Mouse (Mus musculus) heart, embryonic 10.5 days (tissue): ENCODE results near the gene Gm49361. TPM values are rescaled to one million over a fixed set of nuclear protein-coding genes. Genes with fewer than 3 reads are reported as not detected.
"Not testable (repeated sequence)": the region's sequence is repeated elsewhere in the genome, so short reads cannot be mapped to it uniquely, and the experiment has no call there.

Experiments
- DNase-seq: peaks from one replicate; pipeline ENCODE4 v3.0.0-alpha.2; 2017; ENCODE audit warnings: low spot score
- H3K27ac ChIP-seq: fragments of 300-500 bp; sonication (generic); 2 replicates; pipeline ENCODE4 v1.5.1; 2016; ENCODE audit warnings: mild to moderate bottlenecking
- H3K27me3 ChIP-seq: fragments of 300-500 bp; sonication (generic); 2 replicates; pipeline ENCODE4 v1.6.1; 2016; ENCODE audit warnings: mild to moderate bottlenecking; ENCODE audit not compliant: poor library complexity, insufficient read depth, severe bottlenecking
- H3K36me3 ChIP-seq: fragments of 300-500 bp; sonication (generic); 2 replicates; pipeline ENCODE4 v1.6.1; 2016; ENCODE audit warnings: mild to moderate bottlenecking, moderate library complexity
- H3K4me1 ChIP-seq: fragments of 300-500 bp; sonication (generic); 2 replicates; pipeline ENCODE4 v1.6.1; 2016; ENCODE audit warnings: mild to moderate bottlenecking
- H3K4me3 ChIP-seq: fragments of 300-500 bp; sonication (generic); 2 replicates; pipeline ENCODE4 v1.5.1; 2016; ENCODE audit warnings: mild to moderate bottlenecking, moderate library complexity
- H3K9me3 ChIP-seq: fragments of 300-500 bp; sonication (generic); 2 replicates; pipeline ENCODE4 v1.6.1; 2016; ENCODE audit warnings: mild to moderate bottlenecking, moderate library complexity
- WGBS: fragments of 180-500 bp; shearing (Covaris S2); methylation state at CpG from one replicate; pipeline ENCODE4 v1.1.7; 2016; 5-methylcytosine and 5-hydroxymethylcytosine counted together
- polyA plus RNA-seq: library from polyadenylated mRNA; unstranded; fragments of >200 nt; fragmentation: Nextera tagmentation; extraction: Ambion mirVana; gene quantifications from 2 replicates; pipeline ENCODE4 v1.2.1, GENCODE M21; 2016

The Gm49361 gene
- polyA plus RNA-seq, 1 experiment from 2014 or later, result not detected

- not testable (repeated sequence) for H3K36me3 ChIP-seq, H3K9me3 ChIP-seq, DNase-seq, H3K27ac ChIP-seq, H3K4me3 ChIP-seq, H3K27me3 ChIP-seq
- H3K4me1 ChIP-seq, result peaks cover 40% of the 10 kb centered on the region
Measured at GRCm38 (mm10) chr14:57751006-57751405, 5.1 kb upstream of the Gm49361 start.

DNA sequence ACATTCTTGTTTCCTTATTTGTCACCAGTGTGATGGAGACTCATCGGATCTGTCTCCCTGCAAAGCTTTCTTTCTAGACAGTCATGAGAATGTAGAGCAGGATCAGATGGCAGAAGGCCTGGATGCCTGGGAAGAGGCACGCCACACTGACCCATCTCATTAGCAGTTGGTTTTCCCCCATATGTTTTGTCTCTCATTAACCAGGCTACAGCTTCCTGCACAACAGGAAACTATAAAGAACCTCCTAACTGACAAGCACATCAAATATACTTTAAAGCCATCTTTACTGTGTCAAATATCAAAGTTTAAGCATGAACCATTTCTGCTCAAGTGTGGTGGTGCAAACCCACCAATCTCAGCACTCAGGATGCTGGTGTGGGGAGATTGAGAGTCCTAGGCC lies 3.6 kb upstream of the Gm49361 start:
- Histone ChIP-seq H3K27ac (no peak overlapping the region), H3K4me3 (no peak overlapping the region), H3K4me1 (peaks cover 40% of the 10 kb centered on the region), H3K9me3 (no peaks in the 10 kb centered on the region), H3K27me3 (no peaks in the 10 kb centered on the region), H3K36me3 (no peaks in the 10 kb centered on the region)
- no peak for DNase-seq
- 48% methylated on average over 2 of the region's 2 CpGs for WGBS

DNA sequence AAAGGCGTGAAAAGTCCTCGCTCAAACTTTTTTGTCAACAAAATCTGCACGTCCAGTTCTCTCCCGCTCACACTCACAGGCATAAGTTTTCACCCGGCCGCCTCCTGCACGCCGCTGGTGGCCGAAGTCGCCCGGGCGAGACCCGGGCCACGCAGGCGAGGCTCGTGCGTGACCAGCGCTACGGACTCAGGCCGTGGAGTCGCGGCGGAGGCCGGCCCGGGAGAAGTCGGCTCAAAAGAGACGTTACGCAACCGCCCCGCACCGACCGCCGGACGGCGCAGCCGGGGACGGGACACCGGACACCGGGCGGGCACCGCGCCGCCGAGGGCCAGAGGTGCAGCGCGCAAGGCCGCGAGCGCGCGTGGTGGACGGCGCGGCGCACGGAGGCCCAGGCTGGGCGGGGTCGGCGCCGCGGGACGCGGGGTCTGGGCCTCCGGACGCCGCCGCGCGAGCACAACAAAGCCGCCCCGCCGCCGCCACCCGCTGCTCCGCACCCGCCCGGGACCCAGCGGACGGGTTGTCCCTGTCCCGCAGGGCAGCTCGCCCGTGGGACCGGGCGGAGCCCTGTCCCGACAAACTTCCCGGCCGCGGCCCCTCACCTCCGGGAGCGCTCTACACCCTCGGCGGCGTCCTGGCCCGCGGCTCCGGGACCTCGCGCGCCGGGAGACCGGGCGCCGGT lies 473 bp downstream of the Gm49361 start:
- peak overlapping the region; percentile 99 for H3K27ac ChIP-seq
- H3K4me1 ChIP-seq, result peaks cover 52% of the 10 kb centered on the region
- under 1% methylated on average over 103 of the region's 103 CpGs for WGBS
- H3K27me3 ChIP-seq, result no peaks in the 10 kb centered on the region
- H3K9me3 ChIP-seq, result no peaks in the 10 kb centered on the region
- peak; percentile 80 for DNase-seq
- peak overlapping the region; percentile 91 for H3K4me3 ChIP-seq
- no peaks in the 10 kb centered on the region for H3K36me3 ChIP-seq

DNA sequence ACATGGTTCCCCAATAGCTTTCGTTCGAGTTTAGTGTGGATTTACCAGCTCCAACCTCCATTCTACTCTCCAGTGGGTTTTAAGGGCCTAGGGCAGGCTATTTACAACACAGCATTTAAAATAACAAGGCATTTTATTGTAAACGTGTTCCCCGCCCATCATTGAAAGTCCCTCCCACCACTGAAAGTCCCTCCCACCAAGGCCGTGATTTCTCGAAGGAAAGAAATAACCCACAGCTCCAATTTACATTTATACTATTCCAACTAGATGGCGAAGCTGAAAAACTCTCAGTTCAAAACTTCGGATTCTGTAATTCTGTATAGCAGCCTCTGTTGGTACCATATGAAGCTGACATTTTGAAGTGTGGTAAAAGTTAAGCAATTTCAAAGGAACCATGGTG lies 1.4 kb downstream of the Gm49361 start:
- Histone ChIP-seq H3K27ac (0 out of 2 replicates have a peak overlapping the region, but pooled peaks have one; percentile 99), H3K4me3 (peak overlapping the region; percentile 91), H3K27me3 (no peaks in the 10 kb centered on the region), H3K9me3 (no peaks in the 10 kb centered on the region), H3K36me3 (no peaks in the 10 kb centered on the region), H3K4me1 (peaks cover 58% of the 10 kb centered on the region)
- DNase-seq, result no peak
- WGBS, result 1% methylated on average over 8 of the region's 8 CpGs

DNA sequence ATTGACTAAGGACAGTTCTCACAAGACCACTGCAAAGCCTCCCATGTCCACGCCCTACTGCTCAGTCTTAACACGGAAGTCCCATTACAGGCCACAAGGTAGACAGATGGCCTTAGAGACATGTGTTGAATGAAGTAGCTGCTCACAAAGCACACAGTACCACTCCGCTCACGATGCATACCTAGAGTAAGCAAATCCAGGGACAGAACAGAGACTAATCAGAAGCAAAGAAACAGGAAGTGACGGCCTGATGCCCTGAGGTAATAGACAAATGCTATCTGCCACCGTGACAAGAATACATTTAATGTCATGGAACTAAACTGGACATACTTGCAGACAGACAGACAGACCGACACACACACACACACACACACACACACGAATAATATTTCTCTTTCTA lies 5.3 kb downstream of the Gm49361 start:
- 73% methylated on average over 8 of the region's 8 CpGs for WGBS
- Histone ChIP-seq H3K27me3 (no peaks in the 10 kb centered on the region), H3K9me3 (no peaks in the 10 kb centered on the region), H3K4me3 (no peak overlapping the region), H3K36me3 (peaks cover 5% of the 10 kb centered on the region; the same call in 1 of the 2 replicates), H3K4me1 (peaks cover 74% of the 10 kb centered on the region), H3K27ac (no peak overlapping the region)
- DNase-seq, result no peak

GRCm38 (mm10) chr14:57737089-57737488 lies 8.8 kb downstream of the Gm49361 start:
- Histone ChIP-seq H3K36me3 (peaks cover 13% of the 10 kb centered on the region), H3K27ac (peak overlapping the region; percentile 69), H3K4me3 (0 out of 2 replicates have a peak overlapping the region, but pooled peaks have one; percentile 19), H3K9me3 (no peaks in the 10 kb centered on the region), H3K27me3 (no peaks in the 10 kb centered on the region), H3K4me1 (peaks cover 74% of the 10 kb centered on the region)
- peak; percentile 88 for DNase-seq

GRCm38 (mm10) chr14:57736141-57736540 lies 9.8 kb downstream of the Gm49361 start:
- peaks cover 70% of the 10 kb centered on the region for H3K4me1 ChIP-seq
- no peak for DNase-seq

GRCm38 (mm10) chr14:57732668-57733293 lies 13.1 kb downstream of the Gm49361 start:
- peaks cover 61% of the 10 kb centered on the region for H3K4me1 ChIP-seq
- H3K36me3 ChIP-seq, result peaks cover 11% of the 10 kb centered on the region
- no peaks in the 10 kb centered on the region for H3K9me3 ChIP-seq
- H3K27me3 ChIP-seq, result no peaks in the 10 kb centered on the region
- 73% methylated on average over 6 of the region's 6 CpGs for WGBS
- H3K27ac ChIP-seq, result no peak overlapping the region
- no peak overlapping the region for H3K4me3 ChIP-seq
- DNase-seq, result no peak

More at GRCm38 (mm10) chr14:57736141-57736540, 9.8 kb downstream of the Gm49361 start:
- Histone ChIP-seq H3K9me3 (no peaks in the 10 kb centered on the region), H3K27ac (peak overlapping the region; percentile 69; the same call in 1 of the 2 replicates), H3K27me3 (no peaks in the 10 kb centered on the region), H3K36me3 (peaks cover 16% of the 10 kb centered on the region), H3K4me3 (no peak overlapping the region)
- WGBS, result 67% methylated on average over 4 of the region's 4 CpGs

GRCm38 (mm10) chr14:57730527-57730926 lies 15.4 kb downstream of the Gm49361 start:
- peak overlapping the region; percentile 24; the same call in 1 of the 2 replicates for H3K27ac ChIP-seq
- no peak for DNase-seq
- WGBS, result 51% methylated on average over 9 of the region's 9 CpGs

DNA sequence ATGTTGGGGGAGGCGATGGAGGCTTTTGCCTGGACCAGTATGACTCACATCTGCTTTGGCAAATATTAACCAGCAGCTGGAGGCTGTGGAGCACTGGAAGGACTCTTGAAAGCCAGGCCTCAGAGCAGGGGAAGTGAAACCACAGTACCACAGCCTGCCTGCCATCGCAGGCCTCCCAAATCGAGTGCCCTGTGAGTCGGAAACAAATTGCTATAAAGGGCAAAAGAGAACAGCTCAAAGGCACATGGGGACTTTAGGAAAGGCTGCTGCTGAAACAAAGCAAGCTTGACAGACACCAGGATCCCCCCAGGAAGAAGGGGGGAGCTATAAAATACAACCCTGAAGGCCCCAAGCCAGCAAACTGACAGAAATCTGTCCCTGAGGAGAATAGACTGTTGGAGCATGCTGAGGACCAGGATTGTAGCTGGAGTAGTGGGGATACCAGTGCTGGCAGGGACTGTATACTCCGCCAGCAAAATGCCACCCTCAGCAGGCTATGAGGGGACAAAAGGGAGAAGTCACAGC lies 15.9 kb downstream of the Gm49361 start:
- Histone ChIP-seq H3K27me3 (no peaks in the 10 kb centered on the region), H3K4me3 (no peak overlapping the region), H3K36me3 (peaks cover 27% of the 10 kb centered on the region), H3K27ac (peak overlapping the region; percentile 24; the same call in 1 of the 2 replicates), H3K9me3 (0 out of 2 replicates have a peak, but pooled peaks cover 4% of the 10 kb centered on the region), H3K4me1 (peaks cover 38% of the 10 kb centered on the region)
- no peak for DNase-seq
- 80% methylated on average over 5 of the region's 5 CpGs for WGBS

More at GRCm38 (mm10) chr14:57730527-57730926, 15.4 kb downstream of the Gm49361 start:
- peaks cover 22% of the 10 kb centered on the region for H3K36me3 ChIP-seq
- peaks cover 39% of the 10 kb centered on the region for H3K4me1 ChIP-seq
- H3K27me3 ChIP-seq, result no peaks in the 10 kb centered on the region
- H3K9me3 ChIP-seq, result 0 out of 2 replicates have a peak, but pooled peaks cover 4% of the 10 kb centered on the region
- no peak overlapping the region for H3K4me3 ChIP-seq

DNA sequence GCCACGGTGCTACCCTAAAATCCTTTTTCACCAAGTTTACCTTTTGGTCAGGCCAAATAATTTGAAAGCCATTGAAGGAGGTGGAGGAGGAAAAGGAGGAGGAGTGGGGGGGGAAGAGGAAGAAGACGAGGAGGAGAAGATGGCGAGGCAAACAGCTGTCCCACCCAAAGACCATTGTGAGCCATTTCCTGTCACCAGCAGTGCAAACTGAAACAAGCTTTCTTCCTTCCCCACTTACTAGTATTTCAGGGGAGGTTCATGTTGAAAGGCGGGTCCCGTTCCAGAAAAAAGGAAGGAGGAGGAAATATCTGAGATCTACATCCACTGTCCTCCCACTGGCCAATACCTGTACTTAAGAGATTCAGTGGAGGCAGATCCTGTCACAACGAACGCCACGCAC lies 16.5 kb downstream of the Gm49361 start:
- Histone ChIP-seq H3K9me3 (0 out of 2 replicates have a peak, but pooled peaks cover 4% of the 10 kb centered on the region), H3K4me1 (peaks cover 40% of the 10 kb centered on the region), H3K36me3 (peaks cover 30% of the 10 kb centered on the region), H3K27me3 (no peaks in the 10 kb centered on the region), H3K4me3 (no peak overlapping the region), H3K27ac (no peak overlapping the region)
- WGBS, result 67% methylated on average over 8 of the region's 8 CpGs
- no peak for DNase-seq

DNA sequence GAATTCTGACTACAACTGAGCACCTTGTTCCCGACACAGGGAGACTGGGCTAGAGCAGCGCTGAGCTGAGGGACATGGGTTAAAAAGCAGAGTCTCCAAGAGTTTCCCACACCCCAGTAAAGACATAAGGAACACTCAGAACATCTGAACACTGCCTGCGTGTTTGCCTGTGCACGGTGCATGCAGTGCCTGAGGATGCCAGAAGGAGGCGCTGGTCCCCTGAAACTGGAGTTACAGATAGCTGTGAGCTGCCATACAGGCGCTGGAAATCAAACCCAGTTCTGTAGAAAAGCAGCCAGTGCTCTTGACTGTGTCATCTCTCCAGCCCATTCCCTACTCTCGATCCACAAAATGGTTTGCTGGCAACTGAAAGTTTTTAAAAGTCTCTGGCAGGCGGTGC lies 19.7 kb downstream of the Gm49361 start:
- H3K4me3 ChIP-seq, result no peak overlapping the region
- H3K36me3 ChIP-seq, result peaks cover 43% of the 10 kb centered on the region
- 0 out of 2 replicates have a peak, but pooled peaks cover 4% of the 10 kb centered on the region for H3K9me3 ChIP-seq

DNA sequence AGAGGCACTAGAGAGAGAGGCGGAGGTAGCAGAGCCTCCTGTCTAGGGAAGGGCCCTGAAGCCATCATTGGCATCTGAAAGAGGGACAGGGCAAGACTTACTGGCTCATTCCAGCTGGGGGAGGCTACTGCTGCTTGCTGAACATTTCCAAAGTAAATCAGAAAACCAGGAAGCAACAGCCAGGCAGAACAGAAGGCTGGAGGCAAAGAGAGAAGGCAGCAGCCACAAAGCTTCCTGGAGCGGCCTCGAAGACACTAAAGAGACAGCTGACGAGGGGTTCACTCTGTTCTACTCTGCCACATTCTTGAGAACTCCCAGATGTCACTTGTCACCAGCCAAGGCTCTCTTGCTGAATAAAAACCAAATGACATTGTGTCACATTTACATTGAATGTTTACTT lies 21.4 kb downstream of the Gm49361 start:
- no peak for DNase-seq
- H3K4me1 ChIP-seq, result peaks cover 21% of the 10 kb centered on the region
- H3K4me3 ChIP-seq, result no peak overlapping the region
- H3K36me3 ChIP-seq, result peaks cover 43% of the 10 kb centered on the region
- H3K27ac ChIP-seq, result no peak overlapping the region
- H3K9me3 ChIP-seq, result 0 out of 2 replicates have a peak, but pooled peaks cover 4% of the 10 kb centered on the region
- WGBS, result 61% methylated on average over 4 of the region's 4 CpGs
- H3K27me3 ChIP-seq, result no peaks in the 10 kb centered on the region

More for the DNA sequence above, 19.7 kb downstream of the Gm49361 start:
- H3K4me1 ChIP-seq, result peaks cover 36% of the 10 kb centered on the region
- no peak for DNase-seq
- H3K27me3 ChIP-seq, result no peaks in the 10 kb centered on the region
- WGBS, result 62% methylated on average over 8 of the region's 8 CpGs
- no peak overlapping the region for H3K27ac ChIP-seq
